Mouse (Mus musculus) bone marrow macrophage, adult 2 months (primary cell): ENCODE measurements around the gene Emx2.

Experiments
- CTCF ChIP-seq: IDR thresholded peaks from 2 replicates; pipeline ENCODE4 v1.5.1; 2012; ENCODE audit warnings: low read depth, mild to moderate bottlenecking, low read length, moderate library complexity
- POLR2A ChIP-seq: IDR thresholded peaks from 2 replicates; pipeline ENCODE4 v1.6.1; 2012; ENCODE audit warnings: mild to moderate bottlenecking, low read depth, low read length, borderline replicate concordance

- TF ChIP-seq POLR2A (no peak), CTCF (no peak)
Measured at GRCm38 (mm10) chr19:59496832-59497231, 38.7 kb downstream of the Emx2 start.
